Comparison of ENCODE assay signal across 8 mouse cellular contexts in the genomic region with DNA sequence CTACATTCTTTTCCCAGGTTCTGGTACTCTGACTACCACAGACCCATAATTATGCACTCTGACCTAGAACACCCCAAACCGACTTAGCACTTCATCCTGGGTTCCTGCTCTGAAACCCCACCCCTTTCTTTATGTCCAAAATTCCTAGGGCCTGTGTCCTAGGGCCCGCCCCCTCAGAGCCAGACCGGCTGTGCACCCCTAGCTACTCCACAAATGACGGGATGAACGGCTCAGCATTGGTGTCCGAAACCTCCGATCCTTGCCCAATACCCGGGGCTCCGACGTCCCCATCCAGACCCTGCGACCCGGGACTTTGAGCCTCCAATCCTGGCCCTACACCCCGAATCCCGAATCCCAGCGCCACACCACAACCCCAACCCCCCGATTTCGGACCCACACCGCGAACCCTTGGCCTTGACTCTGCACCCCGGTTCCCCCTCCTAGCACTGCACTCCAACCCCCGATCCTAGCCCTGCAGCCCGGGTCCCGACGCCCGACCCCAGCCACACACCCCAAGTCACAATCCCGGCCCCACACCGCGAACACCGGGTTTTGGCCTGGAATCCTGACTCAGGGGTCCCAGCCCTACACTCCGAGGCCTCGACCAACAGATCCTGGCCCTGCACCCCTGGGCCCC. TPM values are rescaled to one million over a fixed set of nuclear protein-coding genes. Genes with fewer than 3 reads are reported as not detected.
A peak's percentile ranks its signal among the peaks of the same experiment; 100 is the strongest.
DNase-seq lines count a peak whose midpoint lies in the region; ATAC-seq and TF ChIP-seq lines count a peak whose summit lies in the region.

No protein-coding gene starts in this region.

- TF ChIP-seq POLR2A in limb, embryonic 14.5 days (IDR thresholded peaks at IDR 0.05; ENCODE audit: borderline replicate concordance, extremely low read depth, insufficient read depth, insufficient read length) = no peak

- no peaks in the 10 kb centered on the region for H3K9me3 ChIP-seq in heart, embryonic 13.5 days
- no peaks in the 10 kb centered on the region for H3K9me3 ChIP-seq in forebrain, embryonic 16.5 days (ENCODE audit: control insufficient read depth, low read length)
- no peaks in the 10 kb centered on the region for H3K9me3 ChIP-seq in limb, embryonic 14.5 days (ENCODE audit: control insufficient read depth, low read length)
- no peaks in the 10 kb centered on the region for H3K9me3 ChIP-seq in neural tube, embryonic 12.5 days

- H3K27me3 ChIP-seq in heart, embryonic 13.5 days (replicated peaks) = no peaks in the 10 kb centered on the region
- no peaks in the 10 kb centered on the region for H3K27me3 ChIP-seq in forebrain, embryonic 16.5 days (replicated peaks; ENCODE audit: control insufficient read depth, insufficient read depth, low read length)
- no peaks in the 10 kb centered on the region for H3K27me3 ChIP-seq in limb, embryonic 14.5 days (ENCODE audit: control insufficient read depth, insufficient read depth, low read length)
- H3K27me3 ChIP-seq in neural tube, embryonic 12.5 days (replicated peaks) = no peaks in the 10 kb centered on the region

- WGBS in heart, embryonic 13.5 days = under 1% methylated on average over 31 of the region's 31 CpGs
- WGBS in forebrain, embryonic 16.5 days = under 1% methylated on average over 31 of the region's 31 CpGs
- WGBS in limb, embryonic 14.5 days = 1% methylated on average over 31 of the region's 31 CpGs
- 2% methylated on average over 31 of the region's 31 CpGs for WGBS in neural tube, embryonic 12.5 days

- peak overlapping the region; percentile 85 for H3K27ac ChIP-seq in heart, embryonic 13.5 days (replicated peaks)
- H3K27ac ChIP-seq in forebrain, embryonic 16.5 days (ENCODE audit: low read length) = peak overlapping the region; percentile 64
- peak overlapping the region; percentile 79 for H3K27ac ChIP-seq in limb, embryonic 14.5 days (replicated peaks; ENCODE audit: low read depth, low read length)
- H3K27ac ChIP-seq in neural tube, embryonic 12.5 days = peak overlapping the region; percentile 53; the same call in 1 of the 2 replicates

- DNase-seq in heart, adult 8-10 months (ENCODE audit: low spot score) = no peak
- DNase-seq in NIH3T3 (ENCODE audit: low read depth) = peak; percentile 70
- DNase-seq in limb, embryonic 14.5 days (ENCODE audit: low spot score) = no peak
- no peak for DNase-seq in layer of hippocampus, postnatal 36 days

- ATAC-seq in heart, embryonic 13.5 days (ENCODE audit: extremely low read depth, insufficient number of reproducible peaks, low FRiP score, low TSS enrichment) = no peak
- no peak; the same call in 1 of the 2 replicates for ATAC-seq in forebrain, embryonic 16.5 days
- ATAC-seq in limb, embryonic 14.5 days (ENCODE audit: low FRiP score, low read depth) = peak; percentile 11; the same call in 1 of the 2 replicates
- peak; percentile 48 for ATAC-seq in neural tube, embryonic 12.5 days (ENCODE audit: low FRiP score, low read depth)
- no peak for ATAC-seq in monocyte, adult 5-6 weeks (replicated peaks; ENCODE audit: insufficient number of reproducible peaks, low FRiP score, low TSS enrichment, poor library complexity, severe bottlenecking)

- H3K4me2 ChIP-seq in heart, embryonic 13.5 days = peak overlapping the region; percentile 77
- peak overlapping the region; percentile 89 for H3K4me2 ChIP-seq in forebrain, embryonic 16.5 days (ENCODE audit: low read length)
- peak overlapping the region; percentile 74 for H3K4me2 ChIP-seq in limb, embryonic 14.5 days (replicated peaks; ENCODE audit: low read depth, low read length, severe bottlenecking)
- H3K4me2 ChIP-seq in neural tube, embryonic 12.5 days (replicated peaks) = peak overlapping the region; percentile 92

- peak overlapping the region; percentile 98 for H3K9ac ChIP-seq in heart, embryonic 13.5 days
- H3K9ac ChIP-seq in forebrain, embryonic 16.5 days (replicated peaks; ENCODE audit: low read depth, low read length) = peak overlapping the region; percentile 96
- peak overlapping the region; percentile 91 for H3K9ac ChIP-seq in limb, embryonic 14.5 days (ENCODE audit: low read depth, low read length, severe bottlenecking)
- H3K9ac ChIP-seq in neural tube, embryonic 12.5 days = peak overlapping the region; percentile 95

- H3K4me1 ChIP-seq in heart, embryonic 13.5 days = peaks cover 39% of the 10 kb centered on the region
- peaks cover 19% of the 10 kb centered on the region for H3K4me1 ChIP-seq in forebrain, embryonic 16.5 days (replicated peaks; ENCODE audit: control insufficient read depth, insufficient read depth, low read length)
- H3K4me1 ChIP-seq in limb, embryonic 14.5 days (ENCODE audit: control insufficient read depth, insufficient read depth, low read length) = peaks cover 11% of the 10 kb centered on the region
- peaks cover 11% of the 10 kb centered on the region for H3K4me1 ChIP-seq in neural tube, embryonic 12.5 days

- peaks cover 17% of the 10 kb centered on the region for H3K36me3 ChIP-seq in heart, embryonic 13.5 days
- H3K36me3 ChIP-seq in forebrain, embryonic 16.5 days (ENCODE audit: control insufficient read depth, insufficient read depth) = no peaks in the 10 kb centered on the region
- peaks cover 15% of the 10 kb centered on the region for H3K36me3 ChIP-seq in limb, embryonic 14.5 days (ENCODE audit: control insufficient read depth, insufficient read depth, low read length)
- peaks cover 10% of the 10 kb centered on the region for H3K36me3 ChIP-seq in neural tube, embryonic 12.5 days

- H3K4me3 ChIP-seq in heart, embryonic 13.5 days = peak overlapping the region; percentile 97
- H3K4me3 ChIP-seq in forebrain, embryonic 16.5 days (replicated peaks; ENCODE audit: low read length) = peak overlapping the region; percentile 99
- peak overlapping the region; percentile 93 for H3K4me3 ChIP-seq in limb, embryonic 14.5 days (replicated peaks; ENCODE audit: low read length)
- peak overlapping the region; percentile 94 for H3K4me3 ChIP-seq in neural tube, embryonic 12.5 days

RNA-seq across cellular contexts. Expression of a gene that starts 0.8 kb away (rescaled TPM):
- 118 and 126 TPM in 2 replicates for polyA plus RNA-seq in heart, embryonic 13.5 days (2015; fragmentation: Nextera tagmentation; extraction: Ambion mirVana)
- 10 to 100 TPM; 28.8 to 39.1 (median 30.8) TPM for total RNA-seq in heart, adult 8-10 months (2022)
- 181 and 189 TPM in 2 replicates for polyA plus RNA-seq in forebrain, embryonic 16.5 days (2015; fragmentation: Nextera tagmentation; extraction: Ambion mirVana)
- polyA plus RNA-seq in limb, embryonic 14.5 days (2012; rRNA removed) = 188 and 190 TPM in 2 replicates
- 174 and 180 TPM in 2 replicates for polyA plus RNA-seq in limb, embryonic 14.5 days (2014; fragmentation: Nextera tagmentation; extraction: Ambion mirVana)
- polyA plus RNA-seq in neural tube, embryonic 12.5 days (2016; fragmentation: Nextera tagmentation; extraction: Ambion mirVana) = 184 and 191 TPM in 2 replicates
- 100 to 1,000 TPM; 185 to 189 TPM for total RNA-seq in layer of hippocampus, postnatal 36 days (2021)
- total RNA-seq in monocyte, adult 5-6 weeks (2017) = 2.1 to 5.7 TPM (median 3.0 TPM) in 3 replicates

Comparison
In these comparisons a context has a peak if more than half of its experiments do, and no peak if none do; other contexts are left out.
1. ATAC-seq: peak in limb, embryonic 14.5 days (single experiment) and neural tube, embryonic 12.5 days (single experiment); none in heart, embryonic 13.5 days (single experiment), forebrain, embryonic 16.5 days (single experiment) and monocyte, adult 5-6 weeks (single experiment).
2. Peak in every context shown above with its lines, with median percentiles within 50 percentile points of each other: H3K27ac ChIP-seq, H3K4me2 ChIP-seq, H3K4me3 ChIP-seq and H3K9ac ChIP-seq.